Mouse (Mus musculus) liver, adult 2 months (tissue): Measurements from ENCODE around the gene Mob4.

Experiments
- CTCF ChIP-seq: fragments of 200-500 bp; IDR thresholded peaks from 2 replicates; pipeline ENCODE4 v1.5.1; 2011; ENCODE audit warnings: low read depth, low read length, control low read depth
- POLR2A ChIP-seq: fragments of 200-500 bp; IDR thresholded peaks from 2 replicates; pipeline ENCODE4 v1.6.1; 2011; ENCODE audit warnings: low read length, control low read depth; ENCODE audit not compliant: insufficient read depth; ENCODE audit errors: extremely low read depth

- TF ChIP-seq POLR2A (no peak), CTCF (no peak)
Measured at GRCm38 (mm10) chr1:55131424-55132014, 488 bp downstream of the Mob4 start.
